Mouse (Mus musculus) stomach, embryonic 14.5 days (tissue): ENCODE data around the gene Ryk. TPM values are rescaled to one million over a fixed set of nuclear protein-coding genes. Genes with fewer than 3 reads are reported as not detected.

Source experiments
- ATAC-seq: fragments of 200-750 bp; cut with Nextera tagmentation; 2 replicates; pipeline ENCODE4 v1.8.0; 2017; ENCODE audit warnings: low read depth, moderate TSS enrichment; ENCODE audit not compliant: insufficient number of reproducible peaks, insufficient read depth, low FRiP score
- H3K27ac ChIP-seq: fragments of 300-500 bp; sonication (generic); 2 replicates; pipeline ENCODE4 v1.5.1; 2014; ENCODE audit warnings: mild to moderate bottlenecking, low read length, moderate library complexity, mixed read lengths
- H3K27me3 ChIP-seq: fragments of 300-500 bp; sonication (generic); 2 replicates; pipeline ENCODE4 v1.6.1; 2014; ENCODE audit warnings: low read length, control low read depth, mixed read lengths; ENCODE audit not compliant: control insufficient read depth, insufficient read depth
- H3K36me3 ChIP-seq: fragments of 300-500 bp; sonication (generic); 2 replicates; pipeline ENCODE4 v1.6.1; 2014; ENCODE audit warnings: mild to moderate bottlenecking, control low read depth, low read length, moderate library complexity, mixed read lengths; ENCODE audit not compliant: control insufficient read depth, insufficient read depth
- H3K4me1 ChIP-seq: fragments of 300-500 bp; sonication (generic); 2 replicates; pipeline ENCODE4 v1.6.1; 2014; ENCODE audit warnings: low read length, control low read depth, mixed read lengths; ENCODE audit not compliant: control insufficient read depth, insufficient read depth
- H3K4me2 ChIP-seq: fragments of 300-500 bp; sonication (generic); replicated peaks from 2 replicates; pipeline ENCODE4 v1.6.1; 2014; ENCODE audit warnings: low read depth, low read length, control low read depth
- H3K4me3 ChIP-seq: fragments of 300-500 bp; sonication (generic); 2 replicates; pipeline ENCODE4 v1.5.1; 2014; ENCODE audit warnings: low read depth, low read length, control low read depth
- H3K9ac ChIP-seq: fragments of 300-500 bp; sonication (generic); replicated peaks from 2 replicates; pipeline ENCODE4 v1.6.1; 2014; ENCODE audit warnings: low read depth, mild to moderate bottlenecking, control low read depth, low read length, moderate library complexity, mixed read lengths
- H3K9me3 ChIP-seq: fragments of 300-500 bp; sonication (generic); 2 replicates; pipeline ENCODE4 v1.6.1; 2016; ENCODE audit warnings: low read depth, low read length, control low read depth; ENCODE audit not compliant: control insufficient read depth
- WGBS: fragments of 180-500 bp; shearing (Covaris S2); extraction: QIAGEN DNeasy Blood & Tissue Kit; methylation state at CpG from one replicate; pipeline ENCODE4 v1.1.7; 2014; 5-methylcytosine and 5-hydroxymethylcytosine counted together
- polyA plus RNA-seq: library from polyadenylated mRNA; unstranded; fragments of >200 nt; fragmentation: Nextera tagmentation; extraction: Ambion mirVana; gene quantifications from 2 replicates; pipeline ENCODE4 v1.2.1, GENCODE M21; 2014

Gene Ryk
- polyA plus RNA-seq, 1 experiment from 2014 or later: 28.6 TPM

DNA sequence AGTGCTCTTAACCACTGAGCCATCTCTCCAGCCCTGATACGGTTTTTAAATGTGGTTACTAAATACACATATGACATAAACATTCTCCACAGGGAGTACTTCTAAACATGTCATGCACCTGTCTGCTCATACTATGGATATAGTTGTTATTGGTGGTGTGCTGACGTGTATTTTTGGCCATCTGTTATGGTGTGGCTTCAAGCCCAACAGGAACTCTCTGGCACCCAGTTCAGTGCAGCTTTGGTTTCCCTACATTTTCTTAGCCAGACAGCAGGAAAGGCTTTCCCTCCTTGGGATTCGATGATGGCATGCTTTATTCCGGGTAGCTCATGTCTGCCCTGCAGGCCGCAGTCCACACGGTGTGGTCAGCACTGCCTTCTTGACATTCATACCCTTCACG, 33.7 kb downstream of the Ryk start:
- Histone ChIP-seq H3K9me3 (no peaks in the 10 kb centered on the region), H3K27me3 (no peaks in the 10 kb centered on the region), H3K27ac (no peak overlapping the region), H3K36me3 (peaks cover 25% of the 10 kb centered on the region), H3K9ac (no peak overlapping the region), H3K4me3 (no peak overlapping the region), H3K4me2 (no peak overlapping the region), H3K4me1 (peaks cover 20% of the 10 kb centered on the region)
- WGBS: 89% methylated on average over 7 of the region's 7 CpGs
- no peak for ATAC-seq

DNA sequence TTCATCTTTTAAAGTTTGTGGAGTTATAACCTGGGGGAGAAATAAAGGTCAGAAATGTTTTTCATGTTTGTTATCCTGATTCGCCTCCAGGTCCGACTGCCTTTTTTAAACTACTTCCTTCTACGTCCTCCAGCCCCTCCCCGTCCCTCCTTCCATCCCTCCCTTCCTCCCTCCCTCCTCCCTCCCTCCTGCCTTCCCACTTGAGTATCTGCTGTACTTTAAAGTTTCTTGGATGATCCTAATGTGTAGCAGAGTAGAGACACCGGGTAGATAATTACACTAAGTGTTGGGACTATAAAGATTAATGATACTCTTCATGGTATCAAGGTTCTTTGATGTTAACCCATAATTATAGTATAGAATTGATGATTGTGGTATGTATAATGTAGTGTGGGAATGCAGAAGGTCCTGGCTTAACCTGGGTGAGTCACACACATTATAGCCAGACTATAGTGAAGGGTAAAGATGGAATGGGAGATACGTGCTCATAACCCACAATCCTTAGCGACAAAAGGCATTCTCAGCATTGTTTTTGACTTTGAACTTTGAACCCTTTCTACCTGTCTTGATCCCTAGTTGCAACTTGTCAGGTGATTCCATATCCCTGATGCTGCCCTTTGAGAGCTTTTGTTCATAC, 41.5 kb downstream of the Ryk start:
- ATAC-seq: no peak
- Histone ChIP-seq H3K4me1 (no peaks in the 10 kb centered on the region), H3K27ac (no peak overlapping the region), H3K9me3 (no peaks in the 10 kb centered on the region), H3K9ac (no peak overlapping the region), H3K27me3 (no peaks in the 10 kb centered on the region), H3K4me3 (no peak overlapping the region), H3K4me2 (no peak overlapping the region), H3K36me3 (peaks cover 43% of the 10 kb centered on the region)
- 74% methylated on average over 7 of the region's 7 CpGs for WGBS

DNA sequence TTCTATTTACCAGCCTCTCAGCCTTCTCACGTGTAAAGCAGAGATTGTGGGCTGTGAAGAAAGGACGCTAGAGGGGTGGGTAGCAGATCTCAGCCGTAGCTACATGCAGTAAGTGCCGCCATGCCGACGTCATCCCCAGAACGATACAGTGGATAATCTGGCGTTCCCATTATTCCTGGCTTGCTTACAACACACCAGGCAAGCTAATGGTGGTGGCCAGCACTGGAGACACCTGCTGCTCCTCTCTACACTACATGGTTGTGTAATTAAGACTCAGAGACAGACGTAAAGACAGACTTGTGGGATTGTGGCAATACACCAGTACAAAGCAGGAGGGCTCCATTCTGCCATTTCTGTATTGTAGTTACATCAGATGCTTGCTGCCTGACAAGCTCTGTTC, 43.2 kb downstream of the Ryk start:
- 84% methylated on average over 9 of the region's 9 CpGs for WGBS
- Histone ChIP-seq H3K27ac (no peak overlapping the region), H3K4me2 (no peak overlapping the region), H3K4me1 (no peaks in the 10 kb centered on the region), H3K9ac (no peak overlapping the region), H3K27me3 (no peaks in the 10 kb centered on the region), H3K9me3 (no peaks in the 10 kb centered on the region), H3K4me3 (no peak overlapping the region), H3K36me3 (peaks cover 32% of the 10 kb centered on the region)
- ATAC-seq: no peak

DNA sequence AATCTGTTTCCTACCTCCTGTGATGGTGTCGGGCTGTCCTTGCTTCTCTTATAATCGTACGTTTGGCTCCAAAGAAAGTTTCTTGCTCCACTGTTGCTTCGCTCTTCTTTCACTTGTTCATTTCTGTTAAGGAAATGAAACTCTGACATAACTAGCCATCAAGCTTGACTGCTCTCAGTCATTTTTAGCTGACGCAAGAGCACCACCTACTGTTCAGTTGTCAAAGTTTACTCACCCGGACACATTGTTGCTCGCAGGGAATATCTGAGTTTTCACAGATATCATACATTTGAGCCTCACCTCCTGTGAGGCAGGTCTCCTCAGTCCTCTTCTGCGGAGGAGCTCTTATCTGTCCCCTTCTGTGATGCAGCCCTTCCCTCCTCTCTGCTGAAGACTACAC, 44.8 kb downstream of the Ryk start:
- Histone ChIP-seq H3K9me3 (no peaks in the 10 kb centered on the region), H3K36me3 (peaks cover 28% of the 10 kb centered on the region)

DNA sequence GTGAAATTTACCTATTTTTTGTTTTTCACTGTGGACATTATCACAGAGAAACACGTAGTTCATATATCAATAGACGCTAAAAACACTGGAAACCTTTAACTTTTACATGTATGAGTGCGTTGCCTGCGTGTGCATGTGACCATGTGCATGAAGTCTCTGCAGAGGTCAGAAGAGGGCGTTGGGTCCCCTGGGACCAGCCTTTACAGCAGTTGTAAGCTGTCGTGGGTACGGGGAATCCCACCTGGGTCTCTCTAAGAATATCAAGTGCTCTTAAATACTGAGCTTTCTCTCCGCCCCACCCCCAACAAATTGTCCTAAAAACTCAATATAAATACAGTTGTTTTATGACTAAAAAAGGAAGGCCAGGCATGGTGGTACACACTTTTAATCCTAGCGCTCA, 50.0 kb downstream of the Ryk start:
- H3K27ac ChIP-seq: no peak overlapping the region
- peaks cover 26% of the 10 kb centered on the region; the same call in 1 of the 2 replicates for H3K36me3 ChIP-seq
- no peaks in the 10 kb centered on the region for H3K4me1 ChIP-seq
- no peak for ATAC-seq
- H3K9me3 ChIP-seq: no peaks in the 10 kb centered on the region
- H3K27me3 ChIP-seq: no peaks in the 10 kb centered on the region
- 86% methylated on average over 9 of the region's 9 CpGs for WGBS
- no peak overlapping the region for H3K4me2 ChIP-seq
- H3K4me3 ChIP-seq: no peak overlapping the region
- H3K9ac ChIP-seq: no peak overlapping the region

More for the DNA sequence above, 44.8 kb downstream of the Ryk start:
- no peak for ATAC-seq
- H3K4me2 ChIP-seq: no peak overlapping the region
- no peak overlapping the region for H3K9ac ChIP-seq
- 61% methylated on average over 8 of the region's 8 CpGs for WGBS
- H3K27ac ChIP-seq: no peak overlapping the region
- no peaks in the 10 kb centered on the region for H3K27me3 ChIP-seq
- no peak overlapping the region for H3K4me3 ChIP-seq
- H3K4me1 ChIP-seq: no peaks in the 10 kb centered on the region

DNA sequence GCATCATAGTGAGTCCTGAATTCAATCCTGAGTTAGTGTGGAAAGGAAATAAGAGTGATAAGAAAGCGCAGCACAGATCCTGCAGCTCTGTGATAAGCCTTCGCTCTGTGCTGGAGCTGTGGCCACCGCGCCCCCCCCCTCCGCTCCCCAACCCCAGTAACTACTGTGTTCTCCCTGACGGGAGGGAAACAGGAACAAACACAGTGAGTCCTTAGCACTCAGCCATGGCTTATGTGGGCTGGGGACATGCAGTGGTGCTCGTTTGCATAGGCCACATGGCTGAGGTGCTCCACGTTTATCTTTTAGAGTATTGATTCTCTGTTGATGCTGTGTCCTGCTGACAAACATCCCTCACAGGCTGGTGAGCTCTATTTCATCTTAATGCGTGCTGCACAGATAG, 55.4 kb downstream of the Ryk start:
- Histone ChIP-seq H3K4me3 (no peak overlapping the region), H3K27me3 (no peaks in the 10 kb centered on the region), H3K4me1 (no peaks in the 10 kb centered on the region), H3K9me3 (no peaks in the 10 kb centered on the region), H3K9ac (no peak overlapping the region), H3K27ac (no peak overlapping the region), H3K36me3 (peaks cover 39% of the 10 kb centered on the region; the same call in 1 of the 2 replicates), H3K4me2 (no peak overlapping the region)
- 64% methylated on average over 9 of the region's 9 CpGs for WGBS
- ATAC-seq: 0 out of 2 replicates have a peak, but pooled peaks have one; percentile 37

DNA sequence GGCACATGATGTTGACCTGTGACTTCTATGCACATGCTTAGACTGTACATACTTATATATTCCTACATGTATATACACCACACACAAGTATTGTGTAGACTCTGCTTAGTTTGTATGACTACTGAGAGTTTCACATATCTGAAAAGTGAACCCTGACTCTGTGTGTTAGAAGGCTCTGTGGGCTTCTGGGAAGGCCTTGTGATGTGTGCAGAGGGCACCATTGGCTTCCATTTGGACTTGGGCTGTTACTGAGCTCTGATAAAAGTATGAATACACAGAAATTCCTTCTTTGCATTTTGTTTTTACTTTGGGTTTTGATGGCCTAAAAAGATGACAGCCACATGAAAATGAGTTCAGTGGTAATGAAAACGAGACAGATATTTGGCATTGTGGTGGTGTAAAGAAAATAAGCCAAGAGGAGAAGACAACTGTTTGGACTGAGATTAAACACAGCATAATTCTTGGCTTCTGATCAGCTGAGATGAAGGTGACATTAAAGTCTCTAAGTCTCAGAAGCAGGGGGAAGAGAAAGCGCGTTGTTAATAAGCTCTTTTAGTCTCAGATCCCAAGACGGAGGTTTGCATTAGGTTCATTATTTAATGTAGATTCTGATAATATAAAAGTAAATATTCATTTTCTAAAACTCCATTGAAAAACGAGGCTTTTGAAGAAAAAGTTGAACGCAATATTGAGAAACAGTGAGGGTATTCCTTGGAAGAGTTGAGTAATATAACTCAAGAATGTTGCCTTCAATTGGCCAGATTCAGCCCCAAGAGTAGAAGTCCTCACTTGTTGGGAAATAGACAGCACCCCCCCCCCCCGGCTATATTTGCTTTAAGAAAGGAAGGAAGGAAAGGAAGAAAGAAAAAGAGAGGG, 58.0 kb downstream of the Ryk start:
- Histone ChIP-seq H3K27me3 (no peaks in the 10 kb centered on the region), H3K27ac (no peak overlapping the region), H3K4me2 (no peak overlapping the region), H3K4me3 (no peak overlapping the region), H3K9me3 (no peaks in the 10 kb centered on the region), H3K4me1 (no peaks in the 10 kb centered on the region), H3K36me3 (peaks cover 27% of the 10 kb centered on the region; the same call in 1 of the 2 replicates), H3K9ac (no peak overlapping the region)
- 82% methylated on average over 7 of the region's 7 CpGs for WGBS
- ATAC-seq: no peak

DNA sequence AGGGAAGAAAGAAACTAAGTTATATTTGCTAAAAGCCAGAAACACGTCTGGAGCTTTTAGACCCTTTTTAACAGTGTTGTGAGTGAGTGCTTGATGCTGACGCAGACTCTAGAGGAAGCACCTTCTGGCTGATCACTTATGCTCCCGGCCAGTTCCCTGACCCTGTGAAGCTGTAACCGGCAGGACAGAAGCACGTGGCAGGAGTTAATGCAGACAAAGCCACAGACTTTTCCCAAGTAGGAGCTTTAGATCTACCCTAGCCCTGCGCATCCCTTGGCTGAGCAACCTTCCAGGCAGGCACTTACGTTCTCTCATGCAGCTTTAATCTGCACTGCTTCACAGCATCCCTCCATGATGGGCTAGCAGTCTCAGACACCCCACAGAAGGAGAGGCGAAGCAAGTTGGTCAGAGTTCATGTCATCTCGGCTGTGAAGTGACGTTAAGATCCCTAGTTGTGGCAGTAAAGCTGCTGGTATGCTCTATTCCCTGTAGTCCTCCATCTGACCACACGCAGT, 58.7 kb downstream of the Ryk start:
- peaks cover 29% of the 10 kb centered on the region; the same call in 1 of the 2 replicates for H3K36me3 ChIP-seq
- no peaks in the 10 kb centered on the region for H3K4me1 ChIP-seq
- no peak overlapping the region for H3K9ac ChIP-seq
- H3K4me3 ChIP-seq: no peak overlapping the region
- H3K27ac ChIP-seq: no peak overlapping the region
- H3K9me3 ChIP-seq: no peaks in the 10 kb centered on the region
- ATAC-seq: no peak
- WGBS: 88% methylated on average over 11 of the region's 11 CpGs
- no peak overlapping the region for H3K4me2 ChIP-seq
- no peaks in the 10 kb centered on the region for H3K27me3 ChIP-seq
